Mouse (Mus musculus): ENCODE results near the gene Tle3. TPM values are rescaled to one million over a fixed set of nuclear protein-coding genes. Genes with fewer than 3 reads are reported as not detected.

Gene Tle3
- total and polyA plus RNA-seq, 2 experiments from 2014 or later, result 20.2 to 94.9 TPM

DNA sequence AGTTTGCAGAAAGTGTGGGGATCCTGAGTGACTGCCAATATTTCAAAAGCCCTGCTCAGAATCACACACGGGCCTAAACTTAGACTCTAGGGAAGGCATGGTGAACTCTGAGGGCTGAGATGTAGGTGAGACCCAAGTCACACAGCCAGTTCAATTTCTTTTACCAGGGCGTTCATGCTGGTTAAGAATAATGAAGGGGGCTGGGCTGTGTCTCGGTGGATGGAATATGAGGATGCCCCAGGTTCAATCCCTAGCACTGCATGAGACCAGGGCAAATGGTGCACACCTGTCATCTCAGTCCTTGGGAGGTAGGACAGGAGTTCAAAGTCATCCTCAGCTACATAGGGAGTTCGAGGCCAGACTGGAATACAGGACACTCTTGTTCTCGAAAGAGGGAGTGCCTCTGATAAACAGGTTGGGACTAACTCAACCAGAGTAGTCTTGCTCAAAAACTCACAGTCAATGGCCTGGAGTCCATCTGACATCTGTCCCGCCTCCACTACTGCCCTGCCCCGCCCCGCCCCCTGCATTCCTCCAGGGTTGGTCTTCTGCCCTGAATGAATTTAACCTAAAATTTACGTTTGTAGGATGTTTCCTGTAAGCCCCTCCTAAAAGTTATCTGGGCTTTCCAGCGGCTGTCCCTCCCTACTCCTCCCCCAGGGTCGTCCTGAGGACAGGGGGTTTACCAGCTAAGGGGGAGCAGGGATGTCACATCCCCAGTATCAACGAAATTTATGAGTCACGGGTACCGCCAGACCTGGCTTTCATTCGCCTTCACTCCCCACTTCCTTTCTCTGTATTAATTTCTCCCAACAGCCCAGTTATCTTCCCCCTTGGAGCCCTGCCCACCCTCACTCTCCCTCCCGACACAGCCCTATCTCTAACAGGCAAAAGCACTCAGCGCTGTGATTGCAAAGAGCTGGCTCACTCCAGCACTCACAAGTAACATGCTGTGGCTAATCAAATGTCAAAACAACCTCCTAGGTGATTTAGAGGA is 35.3 kb upstream of the Tle3 start:
- Histone ChIP-seq H3K27me3 (ENCODE audit: insufficient read depth, low read length) (peaks cover 4% of the 10 kb centered on the region), H3K9ac (replicated peaks; ENCODE audit: low read length, poor library complexity, severe bottlenecking) (no peak overlapping the region), H3K36me3 (ENCODE audit: insufficient read depth, low read length) (no peaks in the 10 kb centered on the region), H3K4me3 (ENCODE audit: low read depth, low read length) (no peak overlapping the region), H3K4me1 (ENCODE audit: insufficient read depth, low read length) (no peaks in the 10 kb centered on the region), H3K4me2 (ENCODE audit: low read depth, low read length, poor library complexity, severe bottlenecking) (no peak overlapping the region), H3K9me3 (ENCODE audit: low read length) (no peaks in the 10 kb centered on the region), H3K27ac (ENCODE audit: low read depth, low read length) (no peak overlapping the region)
- TF ChIP-seq CTCF (IDR thresholded peaks at IDR 0.05), result no peak
- WGBS, result 52% methylated on average over 17 of the region's 17 CpGs
- DNase-seq (ENCODE audit: low spot score) (peak; percentile 24), ATAC-seq (ENCODE audit: low FRiP score) (no peak)

DNA sequence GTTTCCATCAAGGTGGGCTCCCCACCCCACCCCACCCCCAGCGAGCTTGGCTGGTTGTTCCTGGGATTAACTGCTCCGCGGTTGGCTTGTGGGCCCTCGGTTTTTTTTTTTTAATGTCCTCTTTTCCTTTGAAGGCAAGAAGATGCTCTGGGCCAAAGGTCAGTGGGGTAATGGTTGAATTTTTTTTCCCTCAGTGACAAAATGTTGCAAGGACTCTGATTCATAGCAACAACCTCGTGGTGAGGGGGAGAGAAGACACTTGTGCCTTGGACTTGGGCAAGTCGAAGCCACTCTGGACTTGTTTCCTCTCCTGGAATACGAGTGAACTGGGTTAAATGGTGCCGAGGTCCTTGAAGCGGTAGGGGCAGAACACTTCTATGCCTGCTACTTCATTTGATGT is 34.5 kb upstream of the Tle3 start:
- no peaks in the 10 kb centered on the region for H3K4me1 ChIP-seq (ENCODE audit: insufficient read depth, low read length)
- ATAC-seq (ENCODE audit: low FRiP score) (no peak), DNase-seq (ENCODE audit: low spot score) (no peak)
- H3K9ac ChIP-seq (replicated peaks; ENCODE audit: low read length, poor library complexity, severe bottlenecking), result no peak overlapping the region
- H3K27me3 ChIP-seq (ENCODE audit: insufficient read depth, low read length), result peaks cover 7% of the 10 kb centered on the region
- 39% methylated on average over 9 of the region's 9 CpGs for WGBS
- no peak overlapping the region for H3K4me2 ChIP-seq (ENCODE audit: low read depth, low read length, poor library complexity, severe bottlenecking)
- no peak overlapping the region for H3K4me3 ChIP-seq (ENCODE audit: low read depth, low read length)
- no peak overlapping the region for H3K27ac ChIP-seq (ENCODE audit: low read depth, low read length)
- TF ChIP-seq CTCF (IDR thresholded peaks at IDR 0.05), result no peak
- no peaks in the 10 kb centered on the region for H3K9me3 ChIP-seq (ENCODE audit: low read length)
- H3K36me3 ChIP-seq (ENCODE audit: insufficient read depth, low read length), result no peaks in the 10 kb centered on the region

DNA sequence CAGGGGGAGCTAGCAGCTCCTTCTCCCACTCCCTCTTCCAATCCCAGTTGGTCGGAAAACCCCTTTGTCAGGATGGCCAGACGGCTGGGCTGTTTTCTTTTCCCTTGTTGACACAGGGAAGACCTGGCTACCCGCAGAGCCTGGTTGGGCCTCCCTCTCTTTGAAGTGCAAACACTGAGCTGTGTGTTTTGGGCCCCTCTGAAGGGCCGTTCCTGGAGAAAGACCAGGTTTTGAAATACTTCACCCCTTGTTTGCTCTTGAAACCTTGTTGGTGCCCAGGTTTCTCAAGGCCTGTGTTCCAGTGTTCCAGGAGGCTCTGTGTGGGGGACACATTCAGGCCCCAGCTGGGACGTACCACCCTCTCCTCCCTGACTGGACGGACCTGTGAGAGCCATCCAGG is 32.9 kb upstream of the Tle3 start:
- ATAC-seq (ENCODE audit: low FRiP score), result no peak
- H3K27me3 ChIP-seq (ENCODE audit: insufficient read depth, low read length), result peaks cover 7% of the 10 kb centered on the region
- 40% methylated on average over 6 of the region's 6 CpGs for WGBS

DNA sequence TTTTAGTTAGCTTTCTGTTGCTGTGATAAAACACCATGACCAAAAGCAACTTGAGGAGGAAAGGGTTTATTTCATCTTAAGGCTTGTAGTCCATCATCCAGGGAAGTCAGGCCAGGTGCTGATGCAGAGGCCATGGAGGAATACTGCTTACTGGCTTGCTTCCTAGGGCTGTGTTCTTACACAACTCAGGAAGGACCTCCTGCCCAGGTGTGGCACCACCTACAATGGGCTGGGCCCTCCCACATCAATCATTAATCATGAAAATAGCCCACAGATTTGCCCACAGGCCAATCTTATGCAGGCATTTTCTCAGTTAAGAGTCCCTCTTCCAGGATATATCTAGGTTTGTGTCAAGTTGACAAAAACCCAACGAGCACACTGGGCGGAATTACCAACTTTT is 31.8 kb upstream of the Tle3 start:
- Histone ChIP-seq H3K9me3 (ENCODE audit: low read length) (no peaks in the 10 kb centered on the region), H3K36me3 (ENCODE audit: insufficient read depth, low read length) (no peaks in the 10 kb centered on the region), H3K4me2 (ENCODE audit: low read depth, low read length, poor library complexity, severe bottlenecking) (no peak overlapping the region), H3K4me3 (ENCODE audit: low read depth, low read length) (no peak overlapping the region), H3K27ac (ENCODE audit: low read depth, low read length) (no peak overlapping the region), H3K27me3 (ENCODE audit: insufficient read depth, low read length) (peaks cover 7% of the 10 kb centered on the region), H3K9ac (replicated peaks; ENCODE audit: low read length, poor library complexity, severe bottlenecking) (no peak overlapping the region), H3K4me1 (ENCODE audit: insufficient read depth, low read length) (no peaks in the 10 kb centered on the region)
- 98% methylated on average over 2 of the region's 2 CpGs for WGBS
- DNase-seq (ENCODE audit: low spot score) (no peak), ATAC-seq (ENCODE audit: low FRiP score) (no peak)
- TF ChIP-seq CTCF (IDR thresholded peaks at IDR 0.05), result no peak

More for the DNA sequence above, 32.9 kb upstream of the Tle3 start:
- Histone ChIP-seq H3K36me3 (ENCODE audit: insufficient read depth, low read length) (no peaks in the 10 kb centered on the region), H3K4me3 (ENCODE audit: low read depth, low read length) (no peak overlapping the region), H3K9me3 (ENCODE audit: low read length) (no peaks in the 10 kb centered on the region), H3K4me2 (ENCODE audit: low read depth, low read length, poor library complexity, severe bottlenecking) (no peak overlapping the region), H3K27ac (ENCODE audit: low read depth, low read length) (no peak overlapping the region), H3K4me1 (ENCODE audit: insufficient read depth, low read length) (no peaks in the 10 kb centered on the region), H3K9ac (replicated peaks; ENCODE audit: low read length, poor library complexity, severe bottlenecking) (no peak overlapping the region)
- no peak for TF ChIP-seq CTCF (IDR thresholded peaks at IDR 0.05)
- no peak for DNase-seq (ENCODE audit: low spot score)

DNA sequence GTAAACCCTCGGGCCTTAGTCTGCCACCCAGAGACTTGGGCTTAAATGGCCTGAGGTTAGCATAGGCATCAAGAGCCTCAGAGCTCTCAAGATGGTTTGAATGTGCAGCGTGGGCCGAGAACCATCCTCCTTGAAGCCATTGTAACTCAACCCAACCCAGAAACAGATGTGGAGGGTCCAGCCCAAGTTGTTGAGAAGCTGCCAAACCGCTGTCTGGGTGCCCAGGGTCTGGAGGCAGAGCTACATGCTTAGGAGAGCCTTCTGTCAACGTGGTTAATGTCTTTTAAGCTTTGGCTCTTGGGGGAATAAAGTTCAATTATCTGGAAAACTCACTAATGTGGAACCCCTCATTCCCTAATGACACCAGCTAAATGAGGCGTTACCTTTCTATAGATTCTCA is 29.9 kb upstream of the Tle3 start:
- H3K27ac ChIP-seq (ENCODE audit: low read depth, low read length), result no peak overlapping the region
- no peaks in the 10 kb centered on the region for H3K4me1 ChIP-seq (ENCODE audit: insufficient read depth, low read length)
- H3K9ac ChIP-seq (replicated peaks; ENCODE audit: low read length, poor library complexity, severe bottlenecking), result no peak overlapping the region
- no peaks in the 10 kb centered on the region for H3K36me3 ChIP-seq (ENCODE audit: insufficient read depth, low read length)
- ATAC-seq (ENCODE audit: low FRiP score) (no peak), DNase-seq (ENCODE audit: low spot score) (no peak)
- H3K4me2 ChIP-seq (ENCODE audit: low read depth, low read length, poor library complexity, severe bottlenecking), result no peak overlapping the region
- no peak overlapping the region for H3K4me3 ChIP-seq (ENCODE audit: low read depth, low read length)
- no peak for TF ChIP-seq CTCF (IDR thresholded peaks at IDR 0.05)
- WGBS, result 75% methylated on average over 6 of the region's 6 CpGs
- peaks cover 7% of the 10 kb centered on the region for H3K27me3 ChIP-seq (ENCODE audit: insufficient read depth, low read length)
- H3K9me3 ChIP-seq (ENCODE audit: low read length), result no peaks in the 10 kb centered on the region

DNA sequence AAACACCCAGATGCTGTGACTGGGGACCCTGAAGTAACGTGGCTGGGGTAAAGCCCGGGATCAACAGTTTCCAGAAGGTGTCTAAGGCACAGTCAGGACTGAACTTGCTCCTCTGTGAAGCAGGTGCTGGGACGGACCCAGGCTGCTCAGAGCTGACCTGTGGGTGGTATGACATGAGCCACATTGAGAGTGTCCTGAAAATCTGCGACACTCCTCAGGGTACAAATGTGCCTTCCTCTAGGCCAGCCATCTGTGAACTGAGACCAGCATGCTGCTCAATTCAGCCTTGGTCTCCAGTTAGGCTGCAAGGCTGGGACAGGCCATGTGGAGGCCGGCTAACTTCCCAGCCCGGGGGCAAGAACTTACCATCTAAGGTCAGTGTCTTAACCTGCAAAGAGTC is 27.5 kb upstream of the Tle3 start:
- ATAC-seq (ENCODE audit: low FRiP score), result no peak
- Histone ChIP-seq H3K4me2 (ENCODE audit: low read depth, low read length, poor library complexity, severe bottlenecking) (no peak overlapping the region), H3K4me3 (ENCODE audit: low read depth, low read length) (no peak overlapping the region), H3K27ac (ENCODE audit: low read depth, low read length) (no peak overlapping the region), H3K36me3 (ENCODE audit: insufficient read depth, low read length) (no peaks in the 10 kb centered on the region), H3K27me3 (ENCODE audit: insufficient read depth, low read length) (peaks cover 6% of the 10 kb centered on the region; the same call in 1 of the 2 replicates), H3K9ac (replicated peaks; ENCODE audit: low read length, poor library complexity, severe bottlenecking) (no peak overlapping the region), H3K9me3 (ENCODE audit: low read length) (no peaks in the 10 kb centered on the region), H3K4me1 (ENCODE audit: insufficient read depth, low read length) (no peaks in the 10 kb centered on the region)
- no peak for DNase-seq (ENCODE audit: low spot score)
- 86% methylated on average over 6 of the region's 6 CpGs for WGBS
- TF ChIP-seq CTCF (IDR thresholded peaks at IDR 0.05), result no peak
